Mouse (Mus musculus): ENCODE measurements around the gene Zfand4. TPM values are rescaled to one million over a fixed set of nuclear protein-coding genes. Genes with fewer than 3 reads are reported as not detected.

The Zfand4 gene
- polyA plus RNA-seq, 1 experiment from 2014 or later: 3.2 TPM

- Histone ChIP-seq H3K9ac (ENCODE audit: low read depth, low read length) (no peak overlapping the region), H3K36me3 (ENCODE audit: control insufficient read depth, insufficient read depth, low read length) (no peaks in the 10 kb centered on the region), H3K4me1 (ENCODE audit: control insufficient read depth, insufficient read depth, low read length) (no peaks in the 10 kb centered on the region), H3K9me3 (ENCODE audit: control insufficient read depth, low read length) (no peaks in the 10 kb centered on the region), H3K27ac (ENCODE audit: low read length) (no peak overlapping the region), H3K4me2 (ENCODE audit: low read depth, low read length) (no peak overlapping the region), H3K4me3 (ENCODE audit: low read length) (no peak overlapping the region), H3K27me3 (replicated peaks; ENCODE audit: control insufficient read depth, insufficient read depth, low read length) (no peaks in the 10 kb centered on the region)
- 62% methylated on average over 3 of the region's 3 CpGs for WGBS
- ATAC-seq: no peak
These were observed 19.3 kb downstream of the Zfand4 start for GRCm38 (mm10) chr6:116283280-116283679.

DNA sequence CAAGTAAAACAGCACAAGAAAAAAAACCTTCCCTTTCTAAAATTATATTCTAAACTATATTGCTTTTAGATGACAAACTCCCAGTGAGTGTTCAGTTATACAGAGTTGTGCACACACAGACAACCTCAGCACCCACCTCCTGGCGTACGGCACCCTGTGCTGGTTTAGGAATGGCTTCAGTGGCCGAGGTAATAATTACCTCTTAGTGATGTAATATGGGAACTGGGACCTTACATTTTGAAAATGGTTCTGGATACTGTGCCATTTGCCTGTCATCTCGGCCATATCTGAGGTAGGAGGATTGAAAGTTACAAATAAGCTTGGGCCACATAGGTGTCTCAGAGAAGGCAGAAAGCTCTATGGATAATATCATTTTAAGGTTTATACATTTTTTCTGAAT lies 22.3 kb downstream of the Zfand4 start:
- no peaks in the 10 kb centered on the region for H3K9me3 ChIP-seq (ENCODE audit: control insufficient read depth, low read length)
- no peak overlapping the region for H3K4me2 ChIP-seq (ENCODE audit: low read depth, low read length)
- peak; percentile 37 for ATAC-seq
- no peaks in the 10 kb centered on the region for H3K27me3 ChIP-seq (replicated peaks; ENCODE audit: control insufficient read depth, insufficient read depth, low read length)
- no peak overlapping the region for H3K9ac ChIP-seq (ENCODE audit: low read depth, low read length)
- peak overlapping the region; percentile 57 for H3K27ac ChIP-seq (ENCODE audit: low read length)
- WGBS: 80% methylated on average over 4 of the region's 4 CpGs
- H3K4me1 ChIP-seq (ENCODE audit: control insufficient read depth, insufficient read depth, low read length): no peaks in the 10 kb centered on the region
- H3K36me3 ChIP-seq (ENCODE audit: control insufficient read depth, insufficient read depth, low read length): no peaks in the 10 kb centered on the region
- H3K4me3 ChIP-seq (ENCODE audit: low read length): no peak overlapping the region

GRCm38 (mm10) chr6:116286870-116287575 lies 23.0 kb downstream of the Zfand4 start:
- H3K9me3 ChIP-seq (ENCODE audit: control insufficient read depth, low read length): no peaks in the 10 kb centered on the region
- peak; percentile 100 for ATAC-seq

GRCm38 (mm10) chr6:116311411-116311810 lies 47.4 kb downstream of the Zfand4 start:
- ATAC-seq: no peak
- no peaks in the 10 kb centered on the region for H3K4me1 ChIP-seq (ENCODE audit: control insufficient read depth, insufficient read depth, low read length)
- no peaks in the 10 kb centered on the region for H3K9me3 ChIP-seq (ENCODE audit: control insufficient read depth, low read length)
- no peaks in the 10 kb centered on the region for H3K27me3 ChIP-seq (replicated peaks; ENCODE audit: control insufficient read depth, insufficient read depth, low read length)
- WGBS: 90% methylated on average over 2 of the region's 2 CpGs
- no peak overlapping the region for H3K4me2 ChIP-seq (ENCODE audit: low read depth, low read length)
- H3K9ac ChIP-seq (ENCODE audit: low read depth, low read length): no peak overlapping the region
- H3K27ac ChIP-seq (ENCODE audit: low read length): no peak overlapping the region
- H3K4me3 ChIP-seq (ENCODE audit: low read length): no peak overlapping the region
- no peaks in the 10 kb centered on the region for H3K36me3 ChIP-seq (ENCODE audit: control insufficient read depth, insufficient read depth, low read length)

More at GRCm38 (mm10) chr6:116286870-116287575, 23.0 kb downstream of the Zfand4 start:
- 62% methylated on average over 5 of the region's 5 CpGs for WGBS
- H3K4me2 ChIP-seq (ENCODE audit: low read depth, low read length): no peak overlapping the region
- H3K9ac ChIP-seq (ENCODE audit: low read depth, low read length): no peak overlapping the region
- H3K27me3 ChIP-seq (replicated peaks; ENCODE audit: control insufficient read depth, insufficient read depth, low read length): no peaks in the 10 kb centered on the region
- no peaks in the 10 kb centered on the region for H3K4me1 ChIP-seq (ENCODE audit: control insufficient read depth, insufficient read depth, low read length)
- H3K27ac ChIP-seq (ENCODE audit: low read length): peak overlapping the region; percentile 63
- no peaks in the 10 kb centered on the region for H3K36me3 ChIP-seq (ENCODE audit: control insufficient read depth, insufficient read depth, low read length)
- H3K4me3 ChIP-seq (ENCODE audit: low read length): no peak overlapping the region

DNA sequence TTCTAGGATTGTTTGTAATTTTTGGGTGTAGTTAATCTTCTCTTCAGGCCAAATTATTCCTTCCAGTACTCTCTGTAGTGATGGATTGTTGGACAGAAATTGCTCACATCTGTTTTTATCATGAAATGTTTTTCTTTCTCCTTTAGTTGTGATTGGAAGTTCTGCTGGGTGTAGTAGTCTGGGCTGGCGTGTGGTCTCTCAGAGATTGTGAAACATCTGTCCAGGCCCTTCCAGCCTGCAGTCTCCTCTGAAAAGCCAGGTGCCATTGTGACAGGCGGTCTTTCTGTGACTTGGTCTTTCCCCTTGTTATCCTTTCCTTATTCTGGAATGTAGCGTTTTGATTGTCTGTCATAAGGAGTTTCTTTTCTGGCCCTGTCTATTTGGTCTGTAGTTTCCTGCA lies 55.2 kb downstream of the Zfand4 start:
- no peak overlapping the region for H3K9ac ChIP-seq (ENCODE audit: low read depth, low read length)
- no peaks in the 10 kb centered on the region for H3K4me1 ChIP-seq (ENCODE audit: control insufficient read depth, insufficient read depth, low read length)
- ATAC-seq: no peak
- H3K9me3 ChIP-seq (ENCODE audit: control insufficient read depth, low read length): no peaks in the 10 kb centered on the region
- H3K27me3 ChIP-seq (replicated peaks; ENCODE audit: control insufficient read depth, insufficient read depth, low read length): no peaks in the 10 kb centered on the region
- no peaks in the 10 kb centered on the region for H3K36me3 ChIP-seq (ENCODE audit: control insufficient read depth, insufficient read depth, low read length)
- H3K27ac ChIP-seq (ENCODE audit: low read length): no peak overlapping the region
- H3K4me2 ChIP-seq (ENCODE audit: low read depth, low read length): no peak overlapping the region
- no peak overlapping the region for H3K4me3 ChIP-seq (ENCODE audit: low read length)
- 73% methylated on average over 3 of the region's 3 CpGs for WGBS

DNA sequence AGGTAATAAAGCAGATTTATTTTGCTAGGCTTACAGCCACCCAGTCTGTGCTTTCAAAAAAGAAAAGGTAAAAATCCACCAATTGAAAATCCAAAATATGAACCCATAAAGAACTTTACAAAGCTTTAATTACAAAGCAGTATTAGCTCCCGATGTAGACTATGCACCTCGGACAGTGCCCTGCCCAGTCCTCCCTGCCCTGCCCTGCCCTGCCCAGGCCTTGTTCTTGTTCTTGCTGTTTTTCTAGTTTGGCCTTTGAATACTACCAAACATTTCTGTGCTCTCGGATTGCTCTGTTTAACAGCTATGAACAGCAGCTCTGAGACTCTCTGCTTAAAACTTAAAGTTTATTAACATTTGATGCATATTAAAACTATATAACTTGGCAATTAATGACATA lies 62.6 kb downstream of the Zfand4 start:
- no peak overlapping the region for H3K4me3 ChIP-seq (ENCODE audit: low read length)
- H3K36me3 ChIP-seq (ENCODE audit: control insufficient read depth, insufficient read depth, low read length): no peaks in the 10 kb centered on the region
- no peak overlapping the region for H3K27ac ChIP-seq (ENCODE audit: low read length)
- H3K9me3 ChIP-seq (ENCODE audit: control insufficient read depth, low read length): no peaks in the 10 kb centered on the region
- H3K4me2 ChIP-seq (ENCODE audit: low read depth, low read length): no peak overlapping the region
- 54% methylated on average over 3 of the region's 3 CpGs for WGBS
- ATAC-seq: peak; percentile 64; the same call in 1 of the 2 replicates
- H3K4me1 ChIP-seq (ENCODE audit: control insufficient read depth, insufficient read depth, low read length): no peaks in the 10 kb centered on the region
- no peaks in the 10 kb centered on the region for H3K27me3 ChIP-seq (replicated peaks; ENCODE audit: control insufficient read depth, insufficient read depth, low read length)
- H3K9ac ChIP-seq (ENCODE audit: low read depth, low read length): no peak overlapping the region

DNA sequence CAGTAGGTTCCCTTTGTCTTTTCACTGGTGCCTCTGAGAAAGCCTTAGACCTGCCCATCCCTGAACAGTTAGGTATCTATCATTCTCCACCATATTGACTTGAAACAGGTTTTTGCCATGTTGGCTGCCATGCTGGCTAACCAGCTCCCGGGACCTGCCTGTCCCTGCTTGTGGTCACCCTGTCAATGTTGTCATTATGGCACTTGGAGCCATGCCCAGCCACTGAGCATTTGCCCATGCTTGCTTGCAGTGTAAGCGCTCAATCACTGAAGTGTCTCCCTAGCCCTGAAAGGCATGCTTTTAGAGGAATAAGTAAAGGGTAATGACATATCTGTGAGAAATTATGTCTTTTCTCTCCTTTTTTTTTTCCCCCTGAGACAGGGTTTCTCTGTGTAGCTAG lies 67.4 kb downstream of the Zfand4 start:
- H3K9ac ChIP-seq (ENCODE audit: low read depth, low read length): no peak overlapping the region
- 94% methylated on average over 2 of the region's 2 CpGs for WGBS
- no peak overlapping the region for H3K4me2 ChIP-seq (ENCODE audit: low read depth, low read length)
- H3K27ac ChIP-seq (ENCODE audit: low read length): no peak overlapping the region
- H3K36me3 ChIP-seq (ENCODE audit: control insufficient read depth, insufficient read depth, low read length): no peaks in the 10 kb centered on the region
- no peak overlapping the region for H3K4me3 ChIP-seq (ENCODE audit: low read length)
- H3K4me1 ChIP-seq (ENCODE audit: control insufficient read depth, insufficient read depth, low read length): no peaks in the 10 kb centered on the region
- no peaks in the 10 kb centered on the region for H3K27me3 ChIP-seq (replicated peaks; ENCODE audit: control insufficient read depth, insufficient read depth, low read length)
- no peak for ATAC-seq
- H3K9me3 ChIP-seq (ENCODE audit: control insufficient read depth, low read length): no peaks in the 10 kb centered on the region

- Histone ChIP-seq H3K27me3 (replicated peaks; ENCODE audit: control insufficient read depth, insufficient read depth, low read length) (no peaks in the 10 kb centered on the region), H3K9ac (ENCODE audit: low read depth, low read length) (peak overlapping the region; percentile 90), H3K4me1 (ENCODE audit: control insufficient read depth, insufficient read depth, low read length) (no peaks in the 10 kb centered on the region), H3K9me3 (ENCODE audit: control insufficient read depth, low read length) (no peaks in the 10 kb centered on the region), H3K36me3 (ENCODE audit: control insufficient read depth, insufficient read depth, low read length) (no peaks in the 10 kb centered on the region), H3K27ac (ENCODE audit: low read length) (no peak overlapping the region), H3K4me3 (ENCODE audit: low read length) (peak overlapping the region; percentile 89), H3K4me2 (ENCODE audit: low read depth, low read length) (peak overlapping the region; percentile 64)
- ATAC-seq: no peak
- WGBS: 3% methylated on average over 7 of the region's 7 CpGs
These were observed 73.4 kb downstream of the Zfand4 start for GRCm38 (mm10) chr6:116337466-116337834.

- ATAC-seq: peak; percentile 98
- H3K27me3 ChIP-seq (replicated peaks; ENCODE audit: control insufficient read depth, insufficient read depth, low read length): no peaks in the 10 kb centered on the region
- under 1% methylated on average over 74 of the region's 75 CpGs for WGBS
- H3K9me3 ChIP-seq (ENCODE audit: control insufficient read depth, low read length): no peaks in the 10 kb centered on the region
- no peaks in the 10 kb centered on the region for H3K36me3 ChIP-seq (ENCODE audit: control insufficient read depth, insufficient read depth, low read length)
- H3K4me1 ChIP-seq (ENCODE audit: control insufficient read depth, insufficient read depth, low read length): no peaks in the 10 kb centered on the region
- peak within 1 kb of the TSS; percentile 76 for H3K27ac ChIP-seq (ENCODE audit: low read length)
- H3K9ac ChIP-seq (ENCODE audit: low read depth, low read length): peak within 1 kb of the TSS; percentile 90
- peak within 1 kb of the TSS; percentile 89 for H3K4me3 ChIP-seq (ENCODE audit: low read length)
- H3K4me2 ChIP-seq (ENCODE audit: low read depth, low read length): peak within 1 kb of the TSS; percentile 64
These were observed 73.9 kb downstream of the Zfand4 start, which contains the start of gene March8 for GRCm38 (mm10) chr6:116337835-116338501. TSS of gene March8 (plus strand) at chr6:116338024.

Measured in intestine, embryonic 16.5 days (tissue).